Mouse (Mus musculus) gastrocnemius, adult 18-20 months (tissue): ENCODE data around the gene Syt3. TPM values are rescaled to one million over a fixed set of nuclear protein-coding genes. Genes with fewer than 3 reads are reported as not detected.

Source experiments
- DNase-seq: peaks from one replicate; pipeline ENCODE4 v3.0.0; 2021; ENCODE audit warnings: low spot score
- total RNA-seq, 2 experiments: library from RNA; stranded (reverse); gene quantifications; 2 replicates each; pipeline ENCODE4 v1.2.3; 2021

The Syt3 gene
- total RNA-seq, 2 experiments from 2014 or later, result 3.4 to 4.8 TPM

DNA sequence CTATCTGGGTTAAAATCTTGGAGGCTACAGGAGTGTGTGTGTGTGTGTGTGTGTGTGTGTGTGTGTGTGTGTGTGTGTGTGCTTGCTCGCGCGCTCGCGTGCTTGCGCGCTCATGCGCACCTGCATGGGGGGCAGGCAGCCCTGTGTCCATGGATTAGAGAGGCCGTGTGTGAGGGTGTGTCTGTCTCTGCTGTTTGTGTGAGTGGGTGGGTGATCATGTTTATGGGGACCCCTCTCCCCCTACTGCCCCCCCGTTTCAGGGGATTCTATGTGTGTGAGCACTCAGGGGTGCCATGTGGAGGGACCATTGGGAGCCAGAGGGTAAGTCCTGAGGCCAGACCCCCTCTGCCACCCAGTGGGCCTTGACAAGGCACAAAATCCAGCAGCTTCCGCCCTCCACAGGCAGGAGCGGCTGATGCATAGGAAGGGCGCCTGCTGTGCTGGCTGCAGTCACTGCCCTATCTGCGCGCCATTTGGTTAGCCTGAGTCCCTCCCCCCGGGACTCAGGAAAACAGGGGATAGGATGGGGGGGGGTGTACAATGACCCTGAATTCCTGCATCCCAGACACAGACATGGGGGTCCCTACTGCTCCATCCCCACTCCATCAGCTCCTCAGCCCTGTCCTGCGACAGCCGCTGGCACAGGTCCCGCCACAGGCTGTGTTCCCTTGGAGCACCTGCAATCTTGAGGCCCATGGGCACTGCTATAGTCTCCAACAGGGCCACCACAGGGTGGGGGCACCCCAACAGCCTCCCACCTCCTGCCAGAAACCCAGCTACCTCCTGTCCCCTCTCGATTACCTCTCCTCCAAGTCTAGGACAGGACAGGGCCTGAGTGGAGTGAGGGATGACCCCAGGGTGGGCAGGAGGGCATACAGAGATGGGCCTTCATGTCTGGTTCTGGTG, 59.6 kb downstream of the Syt3 start:
- DNase-seq, result no peak

DNA sequence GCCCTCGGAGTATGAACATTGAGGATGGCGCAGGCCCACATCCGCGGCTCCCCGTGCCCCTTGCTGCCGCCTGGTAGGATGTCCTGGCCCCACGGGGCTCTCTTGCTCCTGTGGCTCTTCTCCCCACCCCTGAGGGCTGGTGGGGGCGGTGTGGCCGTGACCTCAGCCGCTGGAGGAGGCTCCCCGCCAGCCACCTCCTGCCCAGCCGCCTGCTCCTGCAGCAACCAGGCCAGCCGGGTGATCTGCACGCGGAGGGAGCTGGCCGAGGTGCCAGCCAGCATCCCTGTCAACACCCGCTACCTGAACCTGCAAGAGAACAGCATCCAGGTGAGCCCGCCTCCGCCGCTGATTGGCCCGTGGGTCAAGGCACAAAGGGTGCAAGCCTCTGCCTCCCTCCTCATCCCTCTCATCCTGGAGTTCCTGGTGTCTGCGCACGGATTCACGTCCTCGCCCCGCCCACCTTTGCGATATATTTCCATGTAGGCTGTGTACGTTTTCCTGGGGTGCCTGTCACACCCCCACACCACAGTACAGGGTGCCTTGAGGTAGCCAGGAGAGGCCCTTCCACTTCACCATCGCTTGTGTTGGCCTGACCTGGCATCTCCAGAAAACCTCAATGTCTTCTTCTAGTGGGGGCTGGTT, 61.1 kb downstream of the Syt3 start:
- DNase-seq, result no peak

DNA sequence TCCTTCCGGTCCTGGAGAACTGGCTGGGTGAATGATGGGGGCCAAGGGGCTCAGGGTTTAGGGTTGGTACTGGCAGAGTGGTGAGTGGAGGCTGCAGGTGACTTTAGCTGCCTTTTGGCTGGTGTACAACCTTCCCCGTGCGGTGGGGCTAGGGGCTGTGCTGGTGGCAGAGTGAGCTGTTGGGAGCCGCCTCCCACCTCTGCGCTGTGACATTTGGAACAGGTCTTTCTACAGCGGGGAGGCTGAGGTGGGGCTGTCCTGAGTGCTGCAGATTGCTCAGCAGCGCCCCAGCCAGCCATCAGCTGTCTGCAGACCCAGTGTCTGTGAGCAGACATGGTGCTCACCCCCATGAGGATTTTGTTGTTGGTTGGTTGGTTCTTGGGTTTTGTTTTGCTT, 61.6 kb downstream of the Syt3 start:
- DNase-seq, result no peak

DNA sequence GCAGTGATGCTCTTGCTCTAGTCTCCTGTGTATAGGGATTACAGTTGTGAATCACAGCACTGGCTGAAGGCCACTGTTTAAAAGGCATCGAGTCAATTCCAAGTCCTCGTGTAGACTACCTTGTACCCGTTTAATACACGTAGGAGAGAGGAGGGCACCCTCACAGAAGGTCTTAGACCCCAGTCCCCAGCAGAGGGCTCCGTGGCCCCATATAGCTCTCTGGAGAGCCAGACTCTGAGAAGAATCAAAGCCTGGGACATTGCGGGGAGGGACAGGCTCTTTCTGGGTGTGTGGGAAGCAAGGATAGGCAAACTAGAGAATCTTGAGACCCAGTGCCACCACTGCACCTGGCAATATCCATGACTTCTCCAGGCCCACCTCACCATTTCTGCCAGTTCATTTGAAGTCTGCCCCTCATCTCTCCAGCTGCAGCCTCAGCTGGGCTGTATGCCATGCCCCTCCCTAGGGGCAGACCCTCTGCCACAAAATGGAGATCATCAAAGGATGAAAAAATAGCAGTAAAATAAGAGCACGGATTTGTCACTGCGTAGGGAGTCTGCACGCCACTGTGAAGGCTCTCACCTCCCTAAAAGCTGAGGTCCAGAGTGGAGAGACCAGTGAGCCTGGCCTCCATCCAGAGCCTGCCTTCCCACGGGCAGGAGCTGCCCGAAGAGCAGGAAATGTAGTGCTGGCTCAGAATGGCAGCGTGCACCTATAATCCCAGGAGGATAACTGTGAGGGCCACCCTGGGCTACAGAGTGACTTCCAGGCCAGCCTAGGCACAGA, 62.4 kb downstream of the Syt3 start:
- no peak for DNase-seq

Other genes with a start within 250 kb of the Syt3 start
- gene Klk1b16, start 247.3 kb upstream of the Syt3 start, total RNA-seq, result not detected
- not detected for gene Klk1b24, start 195.9 kb upstream of the Syt3 start, total RNA-seq
- gene Klk1b3, start 185.9 kb upstream of the Syt3 start, total RNA-seq, result not detected
- not detected for gene Klk1b4, start 176.7 kb upstream of the Syt3 start, total RNA-seq
- not detected for gene Klk1b5, start 168.2 kb upstream of the Syt3 start, total RNA-seq
- gene Klk1, start 158.7 kb upstream of the Syt3 start, total RNA-seq, result under 1 TPM in 1 of 2 experiments, not detected in 1; 0.71 TPM
- not detected for gene Gm36864, start 147.9 kb upstream of the Syt3 start, total RNA-seq
- not detected for gene 1700028J19Rik, start 137.4 kb upstream of the Syt3 start, total RNA-seq
- 1 to 10 TPM; 4.9 to 5.9 TPM for gene 2410002F23Rik, start 137.4 kb upstream of the Syt3 start, total RNA-seq
- gene Acp4, start 126.7 kb upstream of the Syt3 start, total RNA-seq, result not detected
- not detected for gene Gm15517, start 122.7 kb upstream of the Syt3 start, total RNA-seq
- 1 to 10 TPM in 1 of 2 experiments, under 1 TPM in 1; 0.84 to 1.3 TPM for gene Clec11a, start 77.2 kb upstream of the Syt3 start, total RNA-seq
- gene Shank1, start 73.8 kb upstream of the Syt3 start, total RNA-seq, result under 1 TPM; 0.25 to 0.36 TPM
- under 1 TPM in 1 of 2 experiments, not detected in 1; 0.25 TPM for gene 1700008O03Rik, start 1.7 kb downstream of the Syt3 start, total RNA-seq
- gene Lrrc4b, start 44.9 kb downstream of the Syt3 start, total RNA-seq, result under 1 TPM in 1 of 2 experiments, not detected in 1; 0.12 TPM
- gene Aspdh, start 81.3 kb downstream of the Syt3 start, total RNA-seq, result not detected
- 10 to 100 TPM; 49.8 to 49.9 TPM for gene Josd2, start 83.9 kb downstream of the Syt3 start, total RNA-seq
- gene Emc10, start 112.4 kb downstream of the Syt3 start, total RNA-seq, result 10 to 100 TPM; 48.2 to 49.0 TPM
- 1 to 10 TPM; 3.5 to 5.0 TPM for gene Fam71e1, start 112.5 kb downstream of the Syt3 start, total RNA-seq
- gene Mybpc2, start 140.6 kb downstream of the Syt3 start, total RNA-seq, result 1,000 to 10,000 TPM; 4,330 to 4,768 TPM
- gene Spib, start 148.0 kb downstream of the Syt3 start, total RNA-seq, result under 1 TPM in 1 of 2 experiments, not detected in 1; 0.14 TPM
- 1 to 10 TPM; 4.6 to 4.8 TPM for gene Pold1, start 164.7 kb downstream of the Syt3 start, total RNA-seq
- gene Nr1h2, start 169.8 kb downstream of the Syt3 start, total RNA-seq, result 10 to 100 TPM; 42.7 to 45.2 TPM
- gene Napsa, start 188.3 kb downstream of the Syt3 start, total RNA-seq, result under 1 TPM; 0.47 to 0.91 TPM
- 1 to 10 TPM; 3.7 to 5.1 TPM for gene Kcnc3, start 206.6 kb downstream of the Syt3 start, total RNA-seq